Mouse (Mus musculus): ENCODE measurements around the gene Cdc42ep2.

DNA sequence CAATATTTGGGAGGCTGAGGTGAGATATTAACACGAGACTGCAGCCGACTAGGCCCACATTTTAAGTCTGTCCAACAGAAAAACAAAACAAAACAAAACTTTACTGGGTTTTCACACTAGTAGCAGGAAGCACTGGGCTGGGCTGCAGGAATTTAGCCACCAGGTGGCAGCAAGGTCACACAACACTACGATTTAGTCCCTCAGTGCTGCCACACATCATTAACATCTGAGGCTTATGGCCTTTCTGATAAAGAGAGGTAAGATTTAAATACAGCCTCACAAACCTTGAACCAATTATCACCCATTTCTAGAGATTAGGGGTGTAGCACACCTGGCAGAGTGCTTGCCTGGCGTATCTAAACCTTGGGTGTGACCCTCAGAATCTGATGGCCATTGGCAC, 40.7 kb upstream of the Cdc42ep2 start:
- TF ChIP-seq POLR2A (IDR thresholded peaks at IDR 0.05; ENCODE audit: borderline replicate concordance, low read depth, low read length) = no peak
- peak; percentile 81 for TF ChIP-seq CTCF (IDR thresholded peaks at IDR 0.05; ENCODE audit: low read depth, low read length)

Measured in bone marrow macrophage, adult 2 months (primary cell).